Mouse (Mus musculus) embryo, embryonic 11.5 days (tissue): ENCODE data around the gene Vmn1r58.
"Not testable (repeated sequence)": the region's sequence is repeated elsewhere in the genome, so short reads cannot be mapped to it uniquely, and the experiment has no call there.

Experiments
- DNase-seq: peaks from one replicate; pipeline ENCODE4 v3.0.0-alpha.2; 2012; ENCODE audit warnings: low read depth, low spot score

The Vmn1r58 gene

DNA sequence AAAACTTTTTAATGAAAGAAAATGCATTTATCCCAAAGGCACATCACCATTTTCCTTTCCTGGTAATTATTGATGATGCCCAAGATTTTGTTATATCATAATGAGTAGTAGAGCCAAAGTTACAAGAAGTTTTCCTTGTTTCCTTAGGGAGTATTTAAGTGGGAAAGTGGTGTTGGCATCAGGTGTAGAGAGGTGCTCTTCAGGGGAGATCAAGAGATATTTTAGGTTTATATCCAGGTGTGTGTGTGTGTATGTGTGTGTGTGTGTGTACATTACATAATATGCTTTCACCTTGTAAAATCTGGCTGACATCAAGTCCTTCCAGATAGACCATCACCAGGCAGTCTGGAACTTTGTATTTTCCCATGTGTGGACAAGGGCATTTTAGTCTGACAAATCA, at the start of gene Vmn1r58:
Gene Vmn1r58, minus strand, starts transcription at position 101 of the 400 bp plus-strand sequence.
- DNase-seq, result not testable (repeated sequence)

DNA sequence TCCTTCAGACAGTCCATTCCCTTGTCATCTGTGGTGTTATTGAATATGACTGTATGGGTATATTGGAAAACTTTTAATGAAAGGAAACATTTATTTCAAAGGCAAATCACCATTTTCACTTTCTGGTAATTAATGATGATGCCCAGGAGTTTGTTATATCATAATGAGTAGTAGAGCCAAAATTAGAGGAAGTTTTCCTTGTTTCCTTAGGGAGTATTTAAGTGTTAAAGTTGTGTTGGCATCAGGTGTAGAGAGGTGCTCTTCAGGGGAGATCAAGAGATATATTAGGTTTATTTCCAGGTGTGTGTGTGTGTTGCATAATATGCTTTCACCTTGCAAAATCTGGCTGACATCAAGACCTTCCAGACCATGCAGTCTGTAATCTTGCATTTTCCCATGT, 43.5 kb upstream of the Vmn1r58 start, which contains the start of gene Vmn1r59:
Gene Vmn1r59, minus strand, starts transcription at position 101 of the 400 bp plus-strand sequence.
- no peak for DNase-seq

DNA sequence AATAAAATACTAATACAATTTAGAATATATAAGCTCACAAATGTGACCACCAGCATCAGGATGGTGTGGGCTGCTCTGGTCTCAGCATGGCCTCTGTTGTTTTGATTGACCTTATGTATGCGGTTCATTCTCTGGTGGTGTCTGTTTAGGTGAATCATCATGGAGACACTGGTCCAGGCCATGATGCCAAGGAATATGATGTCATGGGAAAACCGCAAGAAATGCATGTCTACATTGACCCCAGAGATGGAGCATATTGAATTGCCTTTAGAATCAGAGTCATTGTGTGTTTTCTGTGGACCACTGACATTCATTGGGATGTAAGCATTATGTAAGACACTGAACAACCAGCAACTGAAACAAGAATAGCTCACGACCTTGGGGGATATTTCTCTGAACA, 40.8 kb upstream of the Vmn1r58 start:
- DNase-seq, result not testable (repeated sequence)

DNA sequence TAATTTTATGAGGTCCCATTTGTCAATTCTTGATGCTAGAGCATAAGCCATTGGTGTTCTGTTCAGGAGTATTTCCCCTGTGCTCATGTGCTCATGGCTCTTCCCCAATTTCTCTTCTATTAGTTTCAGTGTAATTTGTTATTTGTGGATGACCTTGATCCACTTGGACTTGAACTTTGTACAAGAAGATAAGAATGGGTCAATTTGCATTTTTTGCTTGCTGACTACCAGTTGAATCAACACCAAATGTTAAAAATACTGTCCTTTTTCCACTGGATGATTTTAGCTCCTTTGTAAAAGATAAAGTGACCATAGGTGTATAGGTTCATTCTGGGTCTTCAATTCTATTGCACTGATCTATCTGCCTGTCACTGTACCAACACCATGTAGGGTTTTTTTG, 35.4 kb upstream of the Vmn1r58 start:
- DNase-seq, result no peak

DNA sequence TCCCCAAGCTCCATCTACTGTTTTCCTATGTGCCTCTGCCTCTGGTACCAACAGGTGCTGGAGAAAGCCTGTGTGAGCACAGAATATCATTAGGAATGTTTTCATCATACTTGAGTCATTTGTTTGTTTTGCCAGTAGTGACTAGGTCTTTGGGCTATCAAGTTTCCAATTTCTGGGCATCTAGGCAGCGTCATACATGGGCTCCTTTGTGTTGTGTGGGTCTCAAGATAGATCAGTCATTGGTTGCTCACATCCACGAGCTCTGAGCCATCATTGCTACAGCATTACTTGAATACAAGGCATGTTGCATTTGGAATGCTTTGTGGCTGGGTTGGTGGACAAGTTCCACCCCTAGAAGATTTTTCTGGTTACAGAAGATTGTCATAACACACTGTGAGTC, 7.0 kb downstream of the Vmn1r58 start:
- DNase-seq, result no peak

DNA sequence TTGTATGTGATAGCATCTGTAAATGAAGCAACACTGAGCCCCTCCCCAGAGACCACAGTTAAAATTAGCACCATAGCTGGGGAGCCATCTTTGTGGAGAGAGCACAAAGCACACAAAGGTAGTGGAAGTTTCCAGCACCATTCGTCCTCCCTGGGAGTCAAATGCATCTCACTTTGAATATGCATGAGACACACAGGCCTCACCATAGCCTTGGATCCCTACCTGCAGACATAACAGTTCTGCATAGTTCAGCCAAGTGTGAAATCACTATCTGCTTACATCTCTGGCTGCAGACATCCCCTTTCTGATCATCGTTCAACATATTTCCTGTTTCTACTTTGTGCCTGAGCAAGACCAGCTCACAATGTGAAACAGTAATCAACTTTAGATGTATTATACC, 46.5 kb downstream of the Vmn1r58 start:
- no peak for DNase-seq

DNA sequence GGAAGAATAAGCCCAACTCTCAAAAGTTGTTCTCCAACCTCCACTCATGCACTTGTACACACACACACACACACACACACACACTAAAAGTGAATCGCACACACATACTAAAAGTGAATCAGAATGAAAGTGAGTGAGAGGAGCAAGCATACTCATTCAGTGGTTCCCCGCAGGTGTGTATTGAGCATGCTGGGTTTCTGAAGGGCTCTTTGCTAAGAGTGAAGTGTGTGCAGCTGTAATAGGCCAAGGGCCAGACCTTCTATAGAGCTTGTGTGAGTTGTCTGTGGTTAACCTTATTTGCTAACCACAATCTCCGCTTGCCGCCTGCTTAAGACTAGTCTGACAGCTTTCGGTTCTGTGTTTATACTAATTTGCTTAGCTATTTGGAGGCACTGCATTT, 49.6 kb downstream of the Vmn1r58 start:
- DNase-seq, result no peak
